Mouse (Mus musculus) forebrain, postnatal 0 days (tissue): ENCODE measurements around the gene Rapgefl1. TPM values are rescaled to one million over a fixed set of nuclear protein-coding genes. Genes with fewer than 3 reads are reported as not detected.

Source experiments
- ATAC-seq: fragments of 200-750 bp; cut with Nextera tagmentation; 2 replicates; pipeline ENCODE4 v1.8.0; 2017; ENCODE audit warnings: mild to moderate bottlenecking, moderate library complexity
- DNase-seq: peaks from one replicate; pipeline ENCODE4 v3.0.0-alpha.2; 2015
- H3K27ac ChIP-seq: fragments of 300-500 bp; sonication (generic); 2 replicates; pipeline ENCODE4 v1.5.1; 2014; ENCODE audit warnings: low read depth, mild to moderate bottlenecking, antibody characterized with exemption, low read length, moderate library complexity, mixed read lengths
- H3K27me3 ChIP-seq: fragments of 300-500 bp; sonication (generic); 2 replicates; pipeline ENCODE4 v1.6.1; 2014; ENCODE audit warnings: mild to moderate bottlenecking, low read length, mixed read lengths; ENCODE audit not compliant: insufficient read depth
- H3K36me3 ChIP-seq: fragments of 300-500 bp; sonication (generic); 2 replicates; pipeline ENCODE4 v1.6.1; 2014; ENCODE audit warnings: mild to moderate bottlenecking, moderate library complexity; ENCODE audit not compliant: insufficient read depth
- H3K4me1 ChIP-seq: fragments of 300-500 bp; sonication (generic); 2 replicates; pipeline ENCODE4 v1.6.1; 2014; ENCODE audit warnings: antibody characterized with exemption; ENCODE audit not compliant: insufficient read depth
- H3K4me2 ChIP-seq: fragments of 300-500 bp; sonication (generic); 2 replicates; pipeline ENCODE4 v1.6.1; 2014; ENCODE audit warnings: low read depth, mild to moderate bottlenecking, moderate library complexity
- H3K4me3 ChIP-seq: fragments of 300-500 bp; sonication (generic); 2 replicates; pipeline ENCODE4 v1.5.1; 2014; ENCODE audit warnings: low read depth, low read length, mixed read lengths
- H3K9ac ChIP-seq: fragments of 300-500 bp; sonication (generic); 2 replicates; pipeline ENCODE4 v1.6.1; 2014; ENCODE audit warnings: mild to moderate bottlenecking
- H3K9me3 ChIP-seq: fragments of 300-500 bp; sonication (generic); 2 replicates; pipeline ENCODE4 v1.6.1; 2016; ENCODE audit warnings: low read length
- CTCF ChIP-seq: sonication (generic); IDR thresholded peaks from 2 replicates; pipeline ENCODE4 v1.5.1; 2016; ENCODE audit warnings: antibody characterized with exemption, control low read depth, low read depth
- WGBS: fragments of 180-500 bp; shearing (Covaris S2); extraction: QIAGEN DNeasy Blood & Tissue Kit; methylation state at CpG from one replicate; pipeline ENCODE4 v1.1.7; 2014; 5-methylcytosine and 5-hydroxymethylcytosine counted together
- polyA plus RNA-seq: library from polyadenylated mRNA; unstranded; fragments of >200 nt; fragmentation: Nextera tagmentation; extraction: Ambion mirVana; gene quantifications from 2 replicates; pipeline ENCODE4 v1.2.1, GENCODE M21; 2015
- total RNA-seq: library from RNA; depleted of rRNA; stranded (reverse); fragments of >200 nt; gene quantifications from 2 replicates; pipeline ENCODE4 v1.2.3, GENCODE M21; 2014

The Rapgefl1 gene
- total and polyA plus RNA-seq, 2 experiments from 2014 or later: 9.8 to 28.7 TPM

- TF ChIP-seq CTCF: no peak
- no peaks in the 10 kb centered on the region for H3K36me3 ChIP-seq
- no peaks in the 10 kb centered on the region for H3K27me3 ChIP-seq
- no peaks in the 10 kb centered on the region for H3K4me1 ChIP-seq
- no peak overlapping the region for H3K4me3 ChIP-seq
- H3K9ac ChIP-seq: no peak overlapping the region
- H3K9me3 ChIP-seq: no peaks in the 10 kb centered on the region
- no peak overlapping the region for H3K4me2 ChIP-seq
- H3K27ac ChIP-seq: no peak overlapping the region
- DNase-seq: no peak
- WGBS: 97% methylated on average over 2 of the region's 2 CpGs
- ATAC-seq: no peak
Measured at GRCm38 (mm10) chr11:98854659-98855058, 18.1 kb downstream of the Rapgefl1 start.

- TF ChIP-seq CTCF: peak; percentile 89
- H3K4me1 ChIP-seq: peaks cover 7% of the 10 kb centered on the region; the same call in 1 of the 2 replicates
- no peaks in the 10 kb centered on the region for H3K36me3 ChIP-seq
- H3K27me3 ChIP-seq: no peaks in the 10 kb centered on the region
- WGBS: 34% methylated on average over 14 of the region's 14 CpGs
- peak; percentile 55 for ATAC-seq
- no peak overlapping the region for H3K4me3 ChIP-seq
- DNase-seq: peak; percentile 91
- no peaks in the 10 kb centered on the region for H3K9me3 ChIP-seq
- H3K4me2 ChIP-seq: no peak overlapping the region
- H3K27ac ChIP-seq: no peak overlapping the region
- H3K9ac ChIP-seq: no peak overlapping the region
Measured at GRCm38 (mm10) chr11:98858759-98859731, 22.5 kb downstream of the Rapgefl1 start.

GRCm38 (mm10) chr11:98863028-98863750 is 26.6 kb downstream of the Rapgefl1 start, which contains the start of gene Wipf2:
Wipf2 (plus strand) TSS chr11:98863638.
- DNase-seq (peak; percentile 98), ATAC-seq (peak; percentile 92)
- Histone ChIP-seq H3K4me3 (peak within 1 kb of the TSS; percentile 70), H3K9me3 (no peaks in the 10 kb centered on the region), H3K4me2 (peak within 1 kb of the TSS; percentile 66), H3K27me3 (no peaks in the 10 kb centered on the region), H3K4me1 (peaks cover 7% of the 10 kb centered on the region; the same call in 1 of the 2 replicates), H3K27ac (peak within 1 kb of the TSS; percentile 93), H3K9ac (peak within 1 kb of the TSS; percentile 64), H3K36me3 (peaks cover 8% of the 10 kb centered on the region)
- peak; percentile 84 for TF ChIP-seq CTCF
- WGBS: 7% methylated on average over 39 of the region's 41 CpGs

- H3K9ac ChIP-seq: peak overlapping the region; percentile 64
- H3K27ac ChIP-seq: peak overlapping the region; percentile 93
- no peaks in the 10 kb centered on the region for H3K9me3 ChIP-seq
- DNase-seq (peak; percentile 78), ATAC-seq (peak; percentile 68)
- H3K36me3 ChIP-seq: peaks cover 11% of the 10 kb centered on the region
- peak overlapping the region; percentile 66 for H3K4me2 ChIP-seq
- under 1% methylated on average over 37 of the region's 39 CpGs for WGBS
- no peak for TF ChIP-seq CTCF
- peaks cover 7% of the 10 kb centered on the region; the same call in 1 of the 2 replicates for H3K4me1 ChIP-seq
- H3K27me3 ChIP-seq: no peaks in the 10 kb centered on the region
- peak overlapping the region; percentile 70 for H3K4me3 ChIP-seq
Measured at GRCm38 (mm10) chr11:98863751-98864429, 27.3 kb downstream of the Rapgefl1 start.

- DNase-seq: no peak
- Histone ChIP-seq H3K4me3 (no peak overlapping the region), H3K36me3 (peaks cover 19% of the 10 kb centered on the region), H3K27me3 (no peaks in the 10 kb centered on the region), H3K4me2 (no peak overlapping the region), H3K27ac (no peak overlapping the region), H3K4me1 (peaks cover 7% of the 10 kb centered on the region; the same call in 1 of the 2 replicates), H3K9me3 (no peaks in the 10 kb centered on the region), H3K9ac (no peak overlapping the region; the same call in 1 of the 2 replicates)
- no peak for ATAC-seq
- TF ChIP-seq CTCF: no peak
- WGBS: 39% methylated on average over 12 of the region's 12 CpGs
Measured at GRCm38 (mm10) chr11:98867293-98867692, 30.7 kb downstream of the Rapgefl1 start.

GRCm38 (mm10) chr11:98869906-98870305 is 33.3 kb downstream of the Rapgefl1 start:
- Histone ChIP-seq H3K9me3 (no peaks in the 10 kb centered on the region), H3K27ac (no peak overlapping the region), H3K9ac (no peak overlapping the region), H3K4me3 (no peak overlapping the region), H3K4me1 (no peaks in the 10 kb centered on the region), H3K36me3 (peaks cover 24% of the 10 kb centered on the region), H3K27me3 (no peaks in the 10 kb centered on the region), H3K4me2 (no peak overlapping the region)
- 93% methylated on average over 8 of the region's 8 CpGs for WGBS
- no peak for TF ChIP-seq CTCF
- DNase-seq: no peak
- ATAC-seq: no peak
